Mouse (Mus musculus) hindlimb bud, embryonic 11.5 days (tissue): ENCODE results near the gene Sim2.

Experiments used
- DNase-seq: peaks from one replicate; pipeline ENCODE4 v3.0.0-alpha.2; 2012; ENCODE audit warnings: low read depth, low spot score; ENCODE audit errors: extremely low spot score

The Sim2 gene

DNA sequence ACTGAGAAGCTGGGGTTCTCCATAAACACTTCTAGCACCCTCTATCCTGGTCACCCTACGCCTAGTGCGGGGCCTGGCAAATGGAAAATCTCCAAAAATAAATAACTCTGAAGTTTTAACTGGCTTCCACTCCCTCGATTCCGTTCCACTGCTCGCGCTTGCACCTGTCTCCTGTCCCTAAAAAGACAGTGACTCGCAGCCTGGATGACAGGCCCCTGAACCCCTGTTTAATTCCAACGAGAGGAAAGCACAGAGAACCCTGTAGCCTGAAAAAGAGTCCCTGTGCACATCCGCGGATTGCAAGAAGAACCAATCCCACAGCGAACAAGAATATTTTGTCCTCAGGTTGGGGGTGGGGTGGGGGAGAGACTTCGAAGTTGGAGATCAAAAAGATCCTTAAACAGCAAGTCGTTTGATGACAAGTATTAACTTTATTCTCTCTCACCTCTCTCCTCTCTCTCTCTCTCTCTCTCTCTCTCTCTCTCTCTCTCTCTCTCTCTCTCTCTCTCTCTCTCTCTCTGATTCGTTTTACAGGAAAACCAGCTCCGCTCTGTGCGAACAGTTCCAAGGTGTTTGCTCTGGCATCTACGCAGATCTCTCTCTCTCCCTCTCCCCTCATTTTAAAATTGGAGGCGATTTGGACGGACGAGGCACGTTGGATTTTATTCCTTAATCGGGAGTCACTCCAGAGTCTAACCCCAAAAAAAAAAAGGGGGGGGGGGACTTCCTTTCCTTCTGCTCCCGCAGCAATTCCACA, 6.2 kb upstream of the Sim2 start:
- no peak for DNase-seq

DNA sequence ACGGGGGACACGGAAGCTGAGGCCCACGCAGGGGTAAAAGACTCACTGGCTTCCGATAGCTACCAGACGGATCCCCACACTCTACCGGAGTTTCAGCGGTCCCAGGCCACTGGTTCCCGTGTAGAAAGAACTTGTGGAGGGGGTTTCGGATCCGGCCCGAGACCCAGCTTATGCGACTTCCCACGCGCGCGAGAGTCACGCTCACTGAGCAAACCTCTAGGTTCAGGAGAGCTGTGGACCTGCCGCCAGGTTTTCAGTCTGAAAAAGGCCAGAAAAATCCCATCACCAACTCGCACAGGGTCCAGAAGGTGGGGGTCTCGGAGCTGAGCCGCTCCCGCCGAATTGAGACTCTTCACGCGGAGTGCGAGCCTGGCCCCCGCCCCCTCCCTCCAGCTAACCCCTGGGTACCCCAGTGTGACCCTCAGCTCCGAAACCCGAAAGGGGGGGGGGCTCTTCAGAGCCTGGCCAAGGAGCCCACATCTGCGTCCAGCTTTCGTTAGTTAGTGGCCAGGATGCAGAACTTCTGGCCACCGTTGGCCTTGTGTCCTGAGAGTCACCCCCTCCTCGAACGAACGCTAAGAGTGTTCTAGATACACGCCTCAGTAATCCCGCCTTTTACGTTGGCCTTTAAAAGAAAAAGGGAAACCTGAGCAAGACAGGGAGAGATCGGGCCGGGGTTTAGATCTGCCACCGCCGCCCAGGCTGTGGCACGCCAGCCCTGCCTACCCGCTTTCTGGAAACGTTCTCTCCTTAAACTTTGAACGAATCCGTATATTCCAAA, 5.5 kb upstream of the Sim2 start:
- no peak for DNase-seq

DNA sequence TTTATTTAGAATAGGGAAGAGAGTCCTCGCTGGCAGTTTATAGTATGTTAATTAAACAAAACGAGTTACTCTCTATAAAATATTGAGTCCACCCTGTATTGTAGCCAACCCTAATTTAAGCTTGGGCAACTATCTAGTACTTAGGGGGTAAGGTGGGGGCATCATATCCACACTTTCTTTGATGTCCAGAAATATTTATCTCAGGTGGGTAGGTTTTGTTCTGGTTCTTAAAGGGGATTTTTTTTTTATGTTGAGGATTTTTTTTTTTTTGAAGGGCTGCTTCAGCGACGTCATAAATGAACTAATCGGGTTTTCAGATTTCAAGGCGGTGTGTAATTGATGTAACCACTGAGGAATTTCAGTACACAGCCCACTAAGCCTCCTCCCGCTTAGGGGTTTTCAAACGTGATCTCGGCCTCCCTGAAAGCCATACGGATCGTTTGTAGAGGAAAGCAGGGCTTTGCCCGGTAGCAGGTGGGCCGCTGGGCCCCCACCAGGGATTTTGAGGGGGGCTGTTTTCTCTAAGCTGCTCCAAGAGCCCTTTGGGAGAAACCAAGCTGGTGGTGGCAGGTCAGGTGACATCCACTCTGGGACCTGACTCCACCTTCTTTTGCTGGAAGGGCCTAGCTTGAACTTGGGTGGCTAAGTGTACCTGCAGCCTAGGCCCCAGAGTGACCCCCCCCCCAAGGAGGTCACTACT, 4.7 kb upstream of the Sim2 start:
- DNase-seq: no peak

DNA sequence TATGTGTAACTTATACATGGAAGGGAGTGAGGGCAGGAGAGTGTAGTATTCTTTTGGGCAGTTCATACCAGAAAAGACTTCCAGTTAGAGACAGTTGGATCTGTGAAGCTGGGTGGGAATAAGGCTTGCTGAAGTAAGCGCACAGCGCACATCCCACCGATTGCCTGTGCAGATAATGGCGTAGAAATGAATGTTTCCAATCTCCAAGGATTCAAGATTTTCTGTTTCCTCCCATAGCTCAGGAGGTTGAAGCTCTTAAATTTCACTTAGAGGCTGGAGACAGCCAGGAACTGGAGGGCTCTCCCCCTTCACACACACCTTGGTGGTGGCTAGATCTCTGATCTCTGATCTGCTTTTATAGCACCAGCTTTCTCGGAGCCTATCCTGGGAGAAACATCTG, 3.1 kb upstream of the Sim2 start:
- no peak for DNase-seq

DNA sequence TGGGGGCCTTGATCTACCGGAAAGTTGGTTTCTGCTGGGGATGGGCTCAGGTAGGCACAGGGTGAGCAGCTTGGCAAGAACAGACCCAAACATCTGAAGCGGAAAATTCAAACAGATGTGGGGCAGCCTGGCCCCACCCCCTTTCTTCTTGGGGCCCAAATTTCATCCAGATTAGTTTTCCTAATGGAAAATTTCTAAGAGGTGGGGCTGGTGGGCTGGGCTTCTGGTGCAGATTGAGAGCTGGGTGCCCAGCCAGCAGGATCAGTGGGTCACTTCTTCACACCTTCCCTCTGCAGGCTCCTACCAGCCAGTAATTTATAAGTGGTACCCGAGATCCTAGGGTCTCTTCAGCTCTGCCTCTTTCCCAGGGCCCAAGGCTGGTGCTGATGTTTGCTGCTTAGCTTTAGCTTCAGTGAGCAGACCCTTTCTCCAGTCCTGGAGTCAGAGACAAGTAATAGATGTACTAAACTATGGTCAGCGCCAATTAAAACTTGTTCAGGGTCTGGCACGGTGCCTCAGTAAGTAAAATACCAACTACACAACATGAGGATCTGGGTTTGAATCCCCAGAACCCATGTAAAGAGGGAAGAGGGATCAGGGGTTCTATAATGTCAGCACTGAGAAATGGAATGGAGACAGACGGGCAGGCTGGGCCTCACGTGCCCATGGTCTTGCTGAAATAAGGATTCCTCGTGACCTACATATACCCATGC, 2.6 kb upstream of the Sim2 start:
- DNase-seq: no peak

DNA sequence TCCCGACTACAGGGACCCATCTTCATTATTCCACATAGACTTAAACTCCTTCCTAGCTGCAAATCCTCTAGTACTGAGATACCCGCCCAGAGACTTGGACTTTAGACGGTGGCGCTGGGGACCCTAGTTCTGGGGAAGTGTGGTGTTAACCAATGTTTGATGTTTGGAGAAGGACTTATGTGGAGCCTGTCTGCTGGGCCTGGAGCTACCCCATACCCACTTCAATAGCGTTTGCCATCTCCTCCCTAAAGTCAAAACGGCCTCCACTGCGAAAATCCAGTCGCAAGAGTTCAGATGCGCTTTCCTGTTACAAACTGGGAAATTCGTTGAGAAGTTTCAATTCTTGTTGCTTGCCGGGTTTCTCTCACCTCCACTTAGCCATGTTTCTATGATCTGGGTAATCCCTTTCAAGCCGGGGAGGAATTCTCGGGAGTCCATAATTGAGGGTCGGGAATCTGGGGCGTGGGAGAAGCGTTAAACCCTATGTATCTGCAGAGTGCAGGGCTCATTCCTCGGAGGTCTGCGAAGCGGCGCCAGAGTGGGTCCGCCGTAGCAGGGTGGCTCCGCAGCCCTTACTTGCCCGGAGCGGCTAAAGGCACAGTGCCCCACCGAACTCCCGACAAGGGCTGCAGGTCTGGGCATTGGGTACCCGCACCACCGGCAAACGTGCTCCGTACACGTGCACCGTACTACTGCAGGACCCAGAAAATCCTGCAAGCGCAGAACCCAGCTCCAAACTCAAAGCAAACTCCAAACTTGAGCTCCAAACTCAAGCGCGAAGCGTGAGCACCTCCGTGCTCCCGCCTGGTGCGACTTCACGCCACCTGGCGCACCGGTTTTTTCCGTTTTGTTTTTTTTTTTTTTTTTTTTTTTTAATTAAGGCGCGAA, 1.5 kb upstream of the Sim2 start:
- no peak for DNase-seq

DNA sequence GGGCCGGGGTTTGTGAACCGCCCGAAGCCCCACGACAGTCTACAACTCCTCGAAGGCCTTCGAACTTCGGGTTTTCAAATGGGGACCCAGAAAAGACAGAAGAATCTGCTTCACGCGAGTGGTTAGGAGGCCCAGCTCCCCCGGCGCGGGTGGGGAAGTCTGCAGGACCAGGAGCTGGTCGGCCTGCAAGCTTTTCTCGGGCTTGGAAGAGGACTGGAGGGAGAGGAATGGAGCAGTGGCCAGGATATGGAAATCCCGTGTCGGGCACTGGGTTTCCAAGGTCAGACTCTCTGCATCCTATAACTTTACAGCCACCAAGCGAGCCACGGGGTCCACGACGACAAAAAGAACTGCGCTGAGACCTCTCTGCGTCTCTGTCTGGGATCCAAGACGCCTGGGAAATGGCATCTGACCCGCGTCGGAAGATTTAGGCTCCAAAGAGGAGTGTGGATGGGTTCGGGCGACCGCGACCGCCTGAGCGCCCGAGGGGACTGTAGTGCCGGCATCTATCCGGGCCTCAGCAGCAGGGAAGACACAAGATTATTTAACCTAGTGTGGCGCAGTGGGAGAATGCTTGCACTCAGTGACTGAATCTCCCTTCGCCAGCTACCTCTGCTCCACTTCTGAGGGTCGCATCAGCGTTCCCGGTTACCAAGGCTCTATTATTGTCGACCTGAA, 744 bp upstream of the Sim2 start:
- DNase-seq: no peak

DNA sequence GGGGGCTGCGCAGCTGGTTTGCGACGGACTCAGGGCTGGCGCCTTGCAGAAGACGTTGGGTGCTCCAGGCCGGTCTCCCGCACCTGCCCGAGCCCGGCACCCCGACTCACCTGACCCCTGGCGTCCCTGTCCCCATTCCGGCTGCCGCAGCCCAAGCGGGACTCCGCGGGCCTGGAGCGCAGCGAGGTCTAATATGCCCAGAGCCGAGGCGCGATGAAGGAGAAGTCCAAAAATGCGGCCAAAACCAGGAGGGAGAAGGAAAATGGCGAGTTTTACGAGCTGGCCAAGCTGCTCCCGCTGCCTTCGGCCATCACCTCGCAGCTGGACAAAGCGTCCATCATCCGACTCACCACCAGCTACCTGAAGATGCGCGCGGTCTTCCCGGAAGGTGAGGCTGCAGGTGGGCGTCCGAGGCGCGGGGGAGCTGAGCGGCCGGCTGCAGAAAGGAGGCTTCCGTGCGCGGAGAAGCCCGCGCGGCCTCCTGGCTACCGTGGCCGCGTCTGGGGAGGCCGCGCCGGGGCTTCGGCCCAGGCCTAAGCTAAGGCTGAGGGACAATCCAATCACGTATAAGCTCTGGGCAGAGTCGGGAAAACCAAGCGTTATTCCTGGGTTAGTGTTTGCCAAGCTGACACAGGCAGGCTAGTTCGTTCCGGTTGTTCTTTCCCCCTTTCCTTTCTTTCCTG, 1.0 kb downstream of the Sim2 start:
- DNase-seq: no peak

DNA sequence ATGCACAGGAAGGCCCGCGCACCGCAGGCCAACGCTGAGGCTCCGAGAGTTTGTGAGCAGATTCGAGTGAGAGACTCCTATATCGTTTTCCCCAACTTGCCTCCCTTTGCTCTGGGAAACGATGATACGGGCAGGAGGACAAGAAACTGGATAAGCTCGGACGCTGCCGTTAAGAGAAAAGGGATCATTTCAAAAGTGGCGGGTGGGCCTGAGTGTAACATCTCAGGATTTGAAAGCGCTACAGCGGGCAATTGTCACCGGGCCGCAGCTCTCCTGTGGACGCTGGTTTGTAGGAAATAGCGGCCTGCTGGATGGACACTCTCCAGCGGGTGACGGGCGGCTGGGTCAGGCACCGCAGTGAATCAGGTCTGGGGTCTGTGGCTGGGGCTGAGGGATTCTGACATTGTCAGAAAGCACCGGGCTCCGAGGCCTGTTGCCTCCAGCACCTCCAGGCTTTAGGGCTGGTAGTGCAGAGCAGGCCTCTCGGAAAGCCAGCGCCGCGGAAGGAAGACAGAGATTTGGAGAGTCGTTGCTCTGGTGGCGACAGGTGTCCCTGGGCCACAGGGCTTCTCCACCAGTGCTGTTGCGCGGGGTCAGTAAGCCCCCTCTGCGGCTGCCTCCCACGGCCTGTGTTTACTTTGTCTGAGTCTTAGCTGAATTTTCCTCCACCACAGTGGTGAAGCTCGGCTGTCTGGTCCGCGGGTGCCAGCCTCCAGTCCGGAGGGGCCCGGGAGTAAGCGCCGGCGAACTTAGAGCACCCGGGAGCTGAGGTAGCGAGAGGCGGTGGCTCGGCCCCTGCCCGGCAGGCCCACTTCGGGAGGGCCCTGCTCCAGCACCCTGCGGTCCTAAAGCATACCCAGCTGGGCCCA, 2.2 kb downstream of the Sim2 start:
- no peak for DNase-seq

DNA sequence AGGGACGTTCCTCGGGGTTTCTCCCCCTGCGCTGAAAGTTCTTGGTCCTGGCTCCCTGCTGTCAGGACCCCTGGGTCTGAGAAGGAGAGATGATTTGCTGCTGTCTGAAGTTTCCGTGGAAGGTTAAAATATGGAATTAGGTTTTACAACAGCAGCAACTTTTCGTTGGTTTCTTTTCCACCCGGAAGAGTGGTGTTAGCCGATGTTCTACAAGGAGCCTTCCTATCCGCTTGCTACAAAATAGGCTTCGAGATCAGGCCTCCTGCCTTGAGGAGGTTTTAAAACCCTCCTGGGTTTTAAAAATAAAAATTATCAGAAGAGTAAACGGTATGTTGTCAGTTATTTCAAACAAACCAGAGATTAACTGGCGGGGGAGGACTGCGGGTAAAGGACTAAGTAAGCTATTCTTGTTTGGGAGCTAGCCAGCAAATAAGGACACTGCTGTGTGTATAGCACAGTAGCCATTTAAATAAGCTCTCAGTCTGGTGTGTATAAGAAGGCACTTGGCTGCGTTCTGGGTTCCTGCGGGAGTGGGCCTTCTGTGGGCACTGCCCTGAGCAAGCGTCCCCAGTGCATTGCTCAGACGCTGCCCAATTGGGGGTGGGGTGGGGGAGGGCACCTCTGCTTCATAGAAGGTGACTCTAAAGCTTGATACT, 3.0 kb downstream of the Sim2 start:
- no peak for DNase-seq

DNA sequence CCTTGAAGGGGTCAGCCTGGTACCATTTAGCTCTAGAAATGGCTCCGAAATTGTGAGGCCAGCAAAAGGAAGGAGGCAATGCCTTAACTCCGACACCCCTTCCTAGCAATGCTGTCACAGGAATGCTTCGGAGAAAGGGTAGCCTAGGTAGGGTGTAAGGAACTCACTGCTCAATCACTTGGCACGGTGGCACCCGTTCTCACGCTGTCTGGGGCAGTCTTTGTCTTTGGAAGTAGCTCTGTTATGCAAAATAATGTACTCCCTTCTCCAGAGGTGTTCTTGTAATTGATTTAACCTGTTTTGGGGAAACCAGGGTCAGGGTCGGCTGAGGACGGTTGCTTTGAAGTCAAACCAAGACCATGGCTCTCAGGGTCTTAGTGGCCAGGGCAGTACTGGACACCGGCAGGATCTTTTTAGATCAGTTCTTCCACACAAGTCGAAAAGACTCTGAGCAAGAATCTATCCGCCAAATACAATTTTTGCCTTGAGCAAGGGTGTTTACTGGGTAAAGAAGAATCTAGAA, 3.6 kb downstream of the Sim2 start:
- no peak for DNase-seq

DNA sequence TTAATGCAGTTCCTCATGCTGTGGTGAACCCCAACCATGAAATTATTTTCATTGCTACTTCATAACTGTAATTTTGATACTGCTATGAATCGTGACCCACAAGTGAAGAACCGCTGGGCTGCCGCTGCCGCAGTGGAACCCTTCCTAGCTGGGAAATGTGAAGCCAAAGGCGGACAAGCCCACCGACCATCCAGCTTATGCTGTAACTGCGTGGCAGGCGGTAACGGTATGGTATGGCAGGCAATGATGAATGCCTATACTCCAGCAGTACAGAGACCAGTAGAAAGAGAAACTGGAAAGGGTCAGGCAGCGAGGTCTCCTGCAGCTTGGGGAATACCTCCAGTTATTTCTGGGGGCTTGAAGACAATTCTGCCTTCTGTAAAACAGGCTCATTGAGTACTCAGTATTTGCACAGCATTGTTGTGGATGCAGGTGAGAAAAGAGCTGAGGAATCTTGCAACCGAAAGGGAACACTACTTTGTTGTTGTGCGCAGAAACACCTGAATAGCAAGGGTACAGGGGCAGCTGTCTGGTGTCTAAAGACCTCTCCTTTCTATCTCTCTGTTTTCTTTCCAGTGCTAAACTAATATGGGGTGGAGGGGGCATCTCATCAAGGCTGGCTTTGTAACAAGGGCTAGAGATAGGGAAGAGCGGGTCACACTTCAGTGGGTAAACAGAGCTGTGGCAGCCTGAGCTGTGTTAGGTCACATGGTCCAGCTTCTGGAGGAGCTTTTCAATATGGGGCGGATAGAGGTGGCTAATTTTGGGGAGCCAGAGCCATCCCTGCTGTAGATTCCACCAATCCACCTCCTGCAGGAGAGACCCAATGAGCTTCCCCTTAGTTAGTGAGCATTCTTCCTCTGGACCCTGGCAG, 4.3 kb downstream of the Sim2 start:
- no peak for DNase-seq

DNA sequence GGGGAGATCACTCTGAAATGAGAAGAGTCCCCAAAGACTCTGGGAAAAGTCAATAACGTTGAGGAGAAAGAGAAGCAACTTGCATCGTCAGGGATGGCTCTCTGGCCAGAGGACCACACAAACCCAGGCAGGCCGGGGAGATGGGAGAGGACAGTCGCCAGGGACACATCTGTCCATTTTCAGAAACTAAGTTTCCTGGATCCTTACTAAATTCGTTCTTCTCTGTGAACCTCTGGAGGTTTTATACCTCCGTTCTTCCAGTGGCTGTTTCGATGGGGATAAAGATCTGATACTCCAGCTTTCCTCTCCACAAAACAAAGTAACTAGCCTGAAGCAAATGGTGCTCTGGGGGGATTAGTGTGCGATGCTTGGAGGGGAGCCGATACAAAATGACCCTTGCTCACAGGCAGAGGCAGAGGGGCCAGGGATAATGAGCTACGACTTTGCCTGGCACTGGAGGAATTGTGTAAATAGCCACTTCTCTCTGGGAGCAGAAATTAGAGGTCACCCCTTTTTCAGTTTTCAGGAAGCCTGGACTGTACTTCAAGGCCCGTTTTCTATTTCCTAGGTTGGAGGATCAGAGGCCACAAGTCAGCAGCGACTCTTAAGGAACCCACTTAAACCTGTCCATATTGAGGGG, 7.9 kb downstream of the Sim2 start:
- no peak for DNase-seq

DNA sequence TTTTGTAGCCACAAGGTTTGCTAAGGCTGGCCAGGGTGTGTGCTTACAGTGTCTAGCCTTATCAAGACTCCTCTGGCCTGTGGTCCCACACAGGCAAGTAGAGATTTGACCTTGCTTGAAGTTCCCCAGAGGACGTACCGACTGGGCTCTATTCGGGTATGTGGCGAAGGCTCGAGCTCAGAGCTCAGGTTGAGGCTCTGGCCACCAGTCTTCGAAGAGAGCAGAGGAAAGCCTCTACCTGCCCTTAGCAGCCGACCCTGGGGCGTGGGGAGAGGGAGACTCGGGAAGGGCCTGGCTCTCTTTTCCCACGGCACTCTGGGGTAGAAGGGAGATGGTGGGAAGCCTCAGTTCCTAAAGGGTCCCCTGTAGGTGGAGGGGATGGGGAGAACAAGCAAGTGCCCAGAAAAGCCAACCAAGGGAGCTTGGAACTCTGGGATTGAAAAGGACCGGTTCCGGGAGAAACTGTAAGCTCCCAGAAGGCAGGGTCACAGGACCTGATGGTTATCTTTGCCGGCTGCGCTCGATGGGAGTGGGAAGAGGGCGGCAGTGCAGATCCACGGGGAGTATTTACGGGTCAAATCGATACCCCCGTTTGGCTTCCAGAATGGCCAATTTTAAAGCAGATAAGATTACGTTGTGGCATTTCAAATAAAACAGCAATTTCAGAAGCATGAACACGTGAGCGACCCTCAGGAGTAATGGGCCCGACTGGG, 8.6 kb downstream of the Sim2 start:
- DNase-seq: no peak
